ENCODE assay signal across 8 mouse cellular contexts in genomic region chr10:128323516-128323915, GRCm38 (mm10). TPM values are rescaled to one million over a fixed set of nuclear protein-coding genes. Genes with fewer than 3 reads are reported as not detected.
DNase-seq lines count a peak whose midpoint lies in the region; ATAC-seq lines count a peak whose summit lies in the region.

No protein-coding gene starts in this region.

- no peak for ATAC-seq in lung, embryonic 15.5 days (ENCODE audit: borderline replicate concordance, extremely low read depth, low FRiP score, low TSS enrichment)
- ATAC-seq in embryonic facial prominence, embryonic 13.5 days (ENCODE audit: insufficient number of reproducible peaks, insufficient read depth, low FRiP score, low TSS enrichment, low read depth), result no peak
- ATAC-seq in neural tube, embryonic 15.5 days (ENCODE audit: low FRiP score), result no peak

- H3K36me3 ChIP-seq in lung, embryonic 15.5 days, result peaks cover 54% of the 10 kb centered on the region
- H3K36me3 ChIP-seq in embryonic facial prominence, embryonic 13.5 days, result peaks cover 70% of the 10 kb centered on the region
- peaks cover 74% of the 10 kb centered on the region for H3K36me3 ChIP-seq in limb, embryonic 10.5 days
- H3K36me3 ChIP-seq in neural tube, embryonic 15.5 days, result peaks cover 54% of the 10 kb centered on the region

- peak overlapping the region; percentile 75 for H3K4me2 ChIP-seq in lung, embryonic 15.5 days
- peak overlapping the region; percentile 77 for H3K4me2 ChIP-seq in embryonic facial prominence, embryonic 13.5 days
- peak overlapping the region; percentile 77 for H3K4me2 ChIP-seq in neural tube, embryonic 15.5 days

- WGBS in lung, embryonic 15.5 days, result 67% methylated on average over 8 of the region's 8 CpGs
- WGBS in embryonic facial prominence, embryonic 13.5 days, result 78% methylated on average over 8 of the region's 8 CpGs
- WGBS in limb, embryonic 10.5 days, result 78% methylated on average over 8 of the region's 8 CpGs
- 69% methylated on average over 8 of the region's 8 CpGs for WGBS in neural tube, embryonic 15.5 days

- peak overlapping the region; percentile 97 for H3K9ac ChIP-seq in lung, embryonic 15.5 days
- peak overlapping the region; percentile 99 for H3K9ac ChIP-seq in embryonic facial prominence, embryonic 13.5 days
- peak overlapping the region; percentile 99 for H3K9ac ChIP-seq in neural tube, embryonic 15.5 days (replicated peaks)

- H3K4me3 ChIP-seq in lung, embryonic 15.5 days, result peak overlapping the region; percentile 85
- peak overlapping the region; percentile 91 for H3K4me3 ChIP-seq in embryonic facial prominence, embryonic 13.5 days
- H3K4me3 ChIP-seq in limb, embryonic 10.5 days, result peak overlapping the region; percentile 80
- H3K4me3 ChIP-seq in neural tube, embryonic 15.5 days (replicated peaks), result peak overlapping the region; percentile 91

- H3K9me3 ChIP-seq in lung, embryonic 15.5 days, result no peaks in the 10 kb centered on the region
- H3K9me3 ChIP-seq in embryonic facial prominence, embryonic 13.5 days, result no peaks in the 10 kb centered on the region
- no peaks in the 10 kb centered on the region for H3K9me3 ChIP-seq in limb, embryonic 10.5 days (replicated peaks)
- no peaks in the 10 kb centered on the region for H3K9me3 ChIP-seq in neural tube, embryonic 15.5 days (replicated peaks)

- H3K27me3 ChIP-seq in lung, embryonic 15.5 days, result no peaks in the 10 kb centered on the region
- H3K27me3 ChIP-seq in embryonic facial prominence, embryonic 13.5 days, result no peaks in the 10 kb centered on the region
- H3K27me3 ChIP-seq in limb, embryonic 10.5 days (ENCODE audit: low read depth, poor library complexity, severe bottlenecking), result no peaks in the 10 kb centered on the region
- H3K27me3 ChIP-seq in neural tube, embryonic 15.5 days (replicated peaks), result no peaks in the 10 kb centered on the region

- H3K4me1 ChIP-seq in lung, embryonic 15.5 days, result peaks cover 17% of the 10 kb centered on the region
- H3K4me1 ChIP-seq in embryonic facial prominence, embryonic 13.5 days, result peaks cover 18% of the 10 kb centered on the region
- peaks cover 18% of the 10 kb centered on the region for H3K4me1 ChIP-seq in limb, embryonic 10.5 days
- H3K4me1 ChIP-seq in neural tube, embryonic 15.5 days, result peaks cover 19% of the 10 kb centered on the region

- DNase-seq in lung, postnatal 4 days, result no peak
- no peak for DNase-seq in limb, embryonic 10.5 days (ENCODE audit: low spot score)
- no peak for DNase-seq in right cerebral cortex, postnatal 10 days (ENCODE audit: low spot score in 2 of 2)
- DNase-seq in spleen, postnatal 14 days (ENCODE audit: low spot score in 2 of 2), result no peak
- DNase-seq in thymus, adult 18-20 months, result no peak

- no peak overlapping the region for H3K27ac ChIP-seq in lung, embryonic 15.5 days
- peak overlapping the region; percentile 98 for H3K27ac ChIP-seq in embryonic facial prominence, embryonic 13.5 days
- H3K27ac ChIP-seq in limb, embryonic 10.5 days, result peak overlapping the region; percentile 98
- H3K27ac ChIP-seq in neural tube, embryonic 15.5 days (replicated peaks), result peak overlapping the region; percentile 97; the same call in 1 of the 2 replicates

RNA-seq across cellular contexts. Expression of gene Cnpy2, which starts 1.3 kb away (rescaled TPM):
- 329 and 346 TPM in 2 replicates for polyA plus RNA-seq in lung, embryonic 15.5 days (2015; fragmentation: Nextera tagmentation; extraction: Ambion mirVana)
- polyA plus RNA-seq in embryonic facial prominence, embryonic 13.5 days (2015; fragmentation: Nextera tagmentation; extraction: Ambion mirVana), result 349 and 362 TPM in 2 replicates
- 313 and 334 TPM in 2 replicates for polyA plus RNA-seq in limb, embryonic 10.5 days (2016; fragmentation: Nextera tagmentation; extraction: Ambion mirVana)
- 201 and 221 TPM in 2 replicates for polyA plus RNA-seq in neural tube, embryonic 15.5 days (2015; fragmentation: Nextera tagmentation; extraction: Ambion mirVana)

RNA-seq across cellular contexts. Expression of gene Cs, which starts 14.0 kb away (rescaled TPM):
- polyA plus RNA-seq in lung, embryonic 15.5 days (2015; fragmentation: Nextera tagmentation; extraction: Ambion mirVana), result 183 and 185 TPM in 2 replicates
- polyA plus RNA-seq in embryonic facial prominence, embryonic 13.5 days (2015; fragmentation: Nextera tagmentation; extraction: Ambion mirVana), result 160 and 179 TPM in 2 replicates
- 248 and 251 TPM in 2 replicates for polyA plus RNA-seq in limb, embryonic 10.5 days (2016; fragmentation: Nextera tagmentation; extraction: Ambion mirVana)
- 268 and 273 TPM in 2 replicates for polyA plus RNA-seq in neural tube, embryonic 15.5 days (2015; fragmentation: Nextera tagmentation; extraction: Ambion mirVana)

RNA-seq across cellular contexts. Expression of gene Pan2, which starts 20.4 kb away (rescaled TPM):
- polyA plus RNA-seq in lung, embryonic 15.5 days (2015; fragmentation: Nextera tagmentation; extraction: Ambion mirVana), result 34.1 and 34.5 TPM in 2 replicates
- polyA plus RNA-seq in embryonic facial prominence, embryonic 13.5 days (2015; fragmentation: Nextera tagmentation; extraction: Ambion mirVana), result 31.8 and 32.3 TPM in 2 replicates
- 37.2 and 41.8 TPM in 2 replicates for polyA plus RNA-seq in limb, embryonic 10.5 days (2016; fragmentation: Nextera tagmentation; extraction: Ambion mirVana)
- 17.4 and 20.7 TPM in 2 replicates for polyA plus RNA-seq in neural tube, embryonic 15.5 days (2015; fragmentation: Nextera tagmentation; extraction: Ambion mirVana)

RNA-seq across cellular contexts. Expression of gene Il23a, which starts 25.0 kb away (rescaled TPM):
- polyA plus RNA-seq in lung, embryonic 15.5 days (2015; fragmentation: Nextera tagmentation; extraction: Ambion mirVana), result 0.15 and 0.17 TPM in 2 replicates
- 0.23 and 0.25 TPM in 2 replicates for polyA plus RNA-seq in embryonic facial prominence, embryonic 13.5 days (2015; fragmentation: Nextera tagmentation; extraction: Ambion mirVana)
- not detected in 2 replicates for polyA plus RNA-seq in limb, embryonic 10.5 days (2016; fragmentation: Nextera tagmentation; extraction: Ambion mirVana)
- 0.32 and 0.37 TPM in 2 replicates for polyA plus RNA-seq in neural tube, embryonic 15.5 days (2015; fragmentation: Nextera tagmentation; extraction: Ambion mirVana)

RNA-seq across cellular contexts. Expression of gene Coq10a, which starts 45.3 kb away (rescaled TPM):
- 12.5 and 12.6 TPM in 2 replicates for polyA plus RNA-seq in lung, embryonic 15.5 days (2015; fragmentation: Nextera tagmentation; extraction: Ambion mirVana)
- polyA plus RNA-seq in embryonic facial prominence, embryonic 13.5 days (2015; fragmentation: Nextera tagmentation; extraction: Ambion mirVana), result 13.1 and 16.2 TPM in 2 replicates
- 5.6 and 9.1 TPM in 2 replicates for polyA plus RNA-seq in limb, embryonic 10.5 days (2016; fragmentation: Nextera tagmentation; extraction: Ambion mirVana)
- 34.6 and 40.8 TPM in 2 replicates for polyA plus RNA-seq in neural tube, embryonic 15.5 days (2015; fragmentation: Nextera tagmentation; extraction: Ambion mirVana)
